Mouse (Mus musculus): ENCODE data around the gene Lbp.

DNA sequence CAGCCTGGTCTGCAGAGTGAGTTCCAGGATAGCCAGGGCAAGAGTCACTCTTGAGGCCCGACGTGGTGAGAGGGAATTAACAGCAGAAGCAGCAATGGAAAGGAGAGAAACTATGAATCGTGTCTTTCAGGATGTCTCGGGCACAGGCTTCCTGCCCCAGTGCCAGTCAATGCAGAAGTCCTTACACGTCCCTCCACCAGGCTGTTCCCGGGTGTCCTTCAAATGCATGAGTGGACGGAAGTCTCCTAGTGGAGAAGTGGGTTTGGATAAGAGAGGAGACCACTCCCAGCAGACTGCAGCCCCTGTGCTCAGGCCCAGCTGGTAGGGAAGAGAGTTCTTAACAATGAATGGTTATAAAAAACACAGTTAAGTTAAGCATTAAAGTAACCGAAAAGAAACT, 62.0 kb downstream of the Lbp start:
- no peak for TF ChIP-seq CTCF (IDR thresholded peaks at IDR 0.05)
- no peak for TF ChIP-seq POLR2A (IDR thresholded peaks at IDR 0.05; ENCODE audit: insufficient read depth, low read depth, low read length)
- no peak for TF ChIP-seq EP300 (IDR thresholded peaks at IDR 0.05; ENCODE audit: insufficient read depth, low read depth, low read length)
